Mouse (Mus musculus) erythroblast, embryonic 14.5 days (primary cell): ENCODE data around the gene Pdlim3.
"Not testable (repeated sequence)": the region's sequence is repeated elsewhere in the genome, so short reads cannot be mapped to it uniquely, and the experiment has no call there.

Experiments
- GATA1 ChIP-seq: IDR thresholded peaks from 2 replicates; pipeline ENCODE4 v1.6.1; 2012; ENCODE audit warnings: low read length, inconsistent platforms, mixed read lengths
- TAL1 ChIP-seq: IDR thresholded peaks from 3 replicates; pipeline ENCODE4 v1.6.1; 2012; ENCODE audit warnings: low read length, inconsistent platforms, mixed read lengths

DNA sequence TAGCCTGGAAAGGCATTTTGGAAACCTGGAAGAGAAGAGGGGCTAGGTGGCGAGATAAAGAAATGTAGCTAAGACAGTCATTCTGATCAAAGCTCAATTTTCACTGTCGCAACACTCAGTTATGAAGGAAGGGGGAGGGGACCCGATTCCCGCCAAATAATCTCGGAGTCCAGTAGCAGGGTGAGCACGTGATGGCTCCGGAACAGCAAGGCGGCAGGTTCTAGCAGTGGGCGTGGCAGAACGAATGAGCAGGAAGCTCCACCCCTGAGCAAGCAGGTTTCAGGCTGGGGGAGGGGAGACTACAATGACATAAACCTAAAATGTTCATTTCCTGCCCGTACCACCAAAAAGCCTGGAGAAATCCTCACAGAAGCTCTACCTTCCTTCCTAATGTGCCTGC is 13.7 kb upstream of the Pdlim3 start:
- TF ChIP-seq GATA1, TAL1: not testable (repeated sequence)
